Mouse (Mus musculus) MN1 (cell line): ENCODE data around the gene Smarcc2.
A peak's percentile ranks its signal among the peaks of the same experiment; 100 is the strongest.
"Not testable (repeated sequence)": the region's sequence is repeated elsewhere in the genome, so short reads cannot be mapped to it uniquely, and the experiment has no call there.

Experiments
- DNase-seq: peaks from one replicate; pipeline ENCODE4 v3.0.0-alpha.2; 2016; ENCODE audit warnings: low spot score

Smarcc2 gene

DNA sequence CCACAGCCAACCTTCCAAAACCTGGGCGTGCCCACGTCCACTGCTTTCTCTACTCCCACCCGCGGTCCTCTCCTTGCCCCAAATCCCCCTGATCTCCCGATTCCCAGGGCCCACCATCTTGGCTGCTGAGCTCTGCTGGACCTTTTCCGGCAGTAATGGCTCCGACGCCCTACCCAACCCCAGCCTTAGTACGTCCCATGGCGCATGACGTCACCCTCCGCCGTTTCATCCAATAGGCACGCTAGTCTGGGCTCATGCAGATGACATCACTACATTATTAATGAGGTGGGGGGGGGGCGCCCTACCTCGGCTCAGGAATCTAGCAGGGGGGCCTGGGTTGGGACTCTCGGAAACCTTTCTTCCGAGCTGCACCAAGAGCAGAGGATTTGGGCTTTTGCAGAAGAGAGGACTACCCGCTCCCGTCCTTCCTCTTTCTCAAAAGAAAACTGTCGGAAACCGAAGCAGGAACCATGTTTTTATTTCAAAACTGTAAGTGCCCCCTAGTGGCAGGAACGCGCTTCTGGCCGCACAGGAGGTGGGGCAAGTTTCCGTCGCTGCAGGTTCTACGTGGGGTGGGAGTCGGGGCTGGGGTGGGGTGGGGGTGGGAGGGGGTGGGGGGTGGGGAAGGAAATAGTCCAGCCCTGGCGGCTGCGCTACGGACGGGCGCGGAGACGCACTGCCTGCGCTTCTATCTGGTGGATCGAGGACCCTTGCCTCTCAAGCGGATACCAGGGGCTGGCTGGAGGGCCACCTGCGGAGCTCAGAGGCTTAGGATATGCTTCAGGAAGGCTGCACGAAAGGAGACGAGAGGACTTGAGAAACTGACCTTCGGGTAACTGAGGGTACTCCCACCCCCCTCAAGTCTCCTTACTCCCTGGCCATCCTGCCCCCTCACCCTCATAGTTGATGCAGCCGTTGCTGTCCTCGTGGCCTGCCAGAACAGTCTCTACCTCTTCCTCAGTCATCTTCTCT lies 34.9 kb downstream of the Smarcc2 start, which contains the start of gene Myl6:
Gene Myl6, minus strand, starts transcription at position 451 of the 972 bp plus-strand sequence.
- DNase-seq = peak; percentile 100

DNA sequence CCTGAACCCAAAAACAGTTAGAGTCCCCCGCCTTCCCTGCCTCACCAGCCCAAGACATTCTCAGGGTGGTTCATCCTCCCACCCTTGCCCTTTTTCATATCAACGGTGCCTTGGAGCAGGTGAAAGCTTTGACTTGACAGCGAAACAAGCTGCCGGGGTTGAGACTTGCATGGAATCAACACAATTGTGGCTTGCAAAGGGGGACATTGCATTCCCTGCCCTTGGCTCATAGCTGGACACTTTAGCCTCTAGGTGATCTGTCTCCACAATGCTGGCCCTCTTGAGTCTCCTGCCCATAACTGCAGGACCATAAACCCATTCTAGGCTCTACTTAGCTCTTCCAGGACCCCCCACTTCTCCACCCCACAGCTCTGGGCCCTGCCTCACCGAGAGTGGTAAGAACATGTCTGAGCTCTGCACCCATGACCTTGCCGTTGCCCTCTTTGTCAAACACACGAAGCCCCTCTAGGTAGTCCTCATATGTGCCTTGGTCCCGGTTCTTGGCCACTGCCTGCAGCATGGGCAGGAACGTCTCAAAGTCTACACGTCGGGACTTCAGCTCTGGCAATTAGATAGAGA lies 35.7 kb downstream of the Smarcc2 start:
- DNase-seq = peak; percentile 71

DNA sequence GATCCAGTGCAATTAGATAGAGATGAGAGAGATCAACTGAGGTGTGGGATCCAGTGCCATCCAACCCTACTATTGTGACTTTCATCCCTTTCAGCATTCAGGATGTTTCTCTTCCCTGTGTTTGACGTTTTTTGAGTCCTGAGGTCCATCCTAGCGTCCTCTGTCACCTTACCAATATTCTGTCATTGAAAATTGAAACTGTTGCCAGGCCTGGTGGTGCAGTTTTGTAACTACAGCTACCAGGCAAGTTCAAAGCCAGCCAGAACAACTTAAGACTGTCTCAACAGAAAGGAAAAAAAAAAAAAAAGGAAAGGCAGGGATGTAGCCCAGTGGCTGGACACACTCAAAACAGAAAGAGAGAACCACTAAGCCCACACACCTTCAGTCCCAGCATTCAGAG lies 36.2 kb downstream of the Smarcc2 start:
- no peak for DNase-seq

DNA sequence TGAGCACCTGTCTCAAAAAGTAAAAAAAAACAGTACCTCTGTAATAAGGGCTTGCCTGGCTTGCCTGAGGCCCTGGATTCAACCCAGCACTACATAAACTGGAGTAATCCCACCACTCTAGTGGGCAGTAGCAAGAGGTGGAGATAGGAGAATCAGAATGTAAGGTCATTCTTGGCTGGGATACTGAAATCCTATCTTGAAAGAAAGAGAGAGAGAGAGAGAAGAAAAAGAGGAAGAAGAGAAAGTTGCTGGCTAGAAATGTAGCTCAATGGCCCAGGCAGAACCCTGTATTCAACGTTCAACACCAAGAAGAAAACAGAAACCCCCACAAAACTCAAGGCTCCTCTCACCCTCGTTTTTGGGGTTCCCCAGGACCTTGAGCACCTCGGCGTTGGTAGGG lies 36.9 kb downstream of the Smarcc2 start:
- no peak for DNase-seq

DNA sequence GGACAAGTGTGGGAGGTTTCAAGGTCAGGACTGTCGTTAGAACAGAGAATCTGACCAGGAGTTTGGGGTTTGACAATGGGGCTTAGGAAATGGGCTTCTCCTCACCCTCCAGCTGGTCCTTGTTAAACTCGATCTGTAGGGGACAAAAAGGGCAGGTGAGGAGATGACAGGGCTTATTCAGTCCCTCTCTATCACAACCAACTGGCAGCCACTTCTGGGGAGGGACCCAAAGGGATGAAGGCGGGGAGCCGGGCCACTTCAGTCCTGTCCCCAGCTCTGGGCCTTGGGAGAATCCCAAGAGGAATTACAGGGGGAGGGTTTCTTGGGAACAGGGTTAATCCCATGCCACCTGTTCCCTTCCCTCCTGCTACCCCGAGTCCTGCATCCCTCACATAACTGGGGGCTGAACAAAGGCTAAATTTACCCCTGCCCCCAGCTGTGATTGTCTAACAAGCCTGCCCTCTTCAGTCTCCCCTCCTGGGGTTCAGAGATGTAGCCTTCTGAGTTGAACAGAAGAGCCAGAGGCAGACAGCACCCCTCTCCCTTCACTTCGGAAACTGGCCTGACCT lies 37.5 kb downstream of the Smarcc2 start:
- DNase-seq = no peak

DNA sequence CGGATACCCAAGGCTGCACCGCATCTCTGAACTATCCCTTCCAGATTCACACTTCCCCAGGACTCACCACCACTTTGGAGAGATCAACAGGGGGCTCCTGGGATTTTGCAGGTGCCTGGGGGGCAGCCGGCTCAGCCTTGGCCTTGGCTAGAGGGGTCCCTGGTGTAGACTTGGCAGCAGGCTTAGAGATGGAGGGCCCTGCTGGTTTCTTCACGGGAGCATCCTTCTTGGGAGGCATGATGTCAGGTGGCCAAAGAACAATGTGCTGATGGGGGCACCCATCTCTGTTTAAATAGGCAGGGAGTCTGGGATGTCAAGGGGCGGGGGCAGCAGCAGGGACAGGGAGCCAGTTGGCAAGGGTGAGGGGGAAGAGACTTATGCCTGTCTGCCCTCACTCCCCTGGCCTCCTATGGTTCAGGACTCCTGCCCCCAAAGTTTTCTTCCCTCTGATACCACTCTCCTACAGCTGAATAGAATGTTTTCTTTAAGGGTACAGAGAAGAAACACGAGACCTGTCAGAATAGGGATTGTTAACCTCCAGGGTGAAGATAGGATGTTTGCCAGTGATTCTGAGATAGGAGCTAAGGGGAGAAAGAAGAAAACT lies 38.2 kb downstream of the Smarcc2 start:
- DNase-seq = no peak

DNA sequence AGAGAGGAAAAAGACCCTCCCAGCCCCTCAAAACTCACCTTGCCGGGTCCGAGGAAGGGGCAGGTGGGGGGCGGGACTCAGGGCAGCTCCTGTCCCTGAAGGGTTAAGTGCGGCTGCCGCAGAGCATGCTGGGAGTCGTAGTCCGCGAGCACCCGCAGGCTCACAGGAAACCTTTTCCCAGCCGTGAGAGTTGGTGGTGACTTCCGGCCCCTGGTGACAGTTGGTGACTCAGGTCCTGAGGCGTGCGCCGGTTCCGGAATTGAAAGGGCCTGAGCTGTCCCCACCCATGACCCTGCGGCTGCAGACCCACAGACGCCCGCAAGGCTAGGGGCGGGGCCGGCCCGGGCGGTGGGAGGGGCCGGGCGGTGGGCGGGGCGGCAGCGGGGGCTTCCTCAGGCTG lies 39.5 kb downstream of the Smarcc2 start, which contains the start of gene Myl6b:
Gene Myl6b, minus strand, starts transcription at position 96 of the 400 bp plus-strand sequence.
- DNase-seq = peak; percentile 100

DNA sequence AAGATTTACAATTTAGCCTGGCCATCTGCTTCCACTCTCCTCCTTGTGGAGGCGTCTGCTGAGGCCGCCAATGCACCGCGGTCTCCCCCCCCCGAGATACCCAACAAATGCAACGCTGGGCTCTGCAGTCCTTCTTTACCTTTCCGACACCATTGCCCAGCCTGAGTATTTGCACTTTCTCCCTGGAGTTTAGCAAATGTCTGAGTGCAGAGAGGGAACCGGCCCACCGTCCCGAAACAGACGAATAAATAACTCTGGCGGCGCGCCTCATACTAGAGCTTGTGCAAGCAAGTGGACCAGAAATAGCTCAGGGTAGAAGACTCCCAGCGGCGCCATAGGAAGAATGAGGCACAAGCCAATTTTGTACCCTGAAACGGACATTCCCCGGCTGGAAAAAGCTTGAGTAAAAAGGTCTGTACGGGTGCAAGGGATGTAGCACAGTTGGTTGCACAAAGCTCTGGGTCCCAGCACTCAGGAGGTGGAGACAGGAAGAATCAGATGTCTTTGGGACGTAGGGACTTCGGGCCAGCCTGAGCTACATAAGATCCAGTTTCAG lies 40.1 kb downstream of the Smarcc2 start:
- peak; percentile 76 for DNase-seq

DNA sequence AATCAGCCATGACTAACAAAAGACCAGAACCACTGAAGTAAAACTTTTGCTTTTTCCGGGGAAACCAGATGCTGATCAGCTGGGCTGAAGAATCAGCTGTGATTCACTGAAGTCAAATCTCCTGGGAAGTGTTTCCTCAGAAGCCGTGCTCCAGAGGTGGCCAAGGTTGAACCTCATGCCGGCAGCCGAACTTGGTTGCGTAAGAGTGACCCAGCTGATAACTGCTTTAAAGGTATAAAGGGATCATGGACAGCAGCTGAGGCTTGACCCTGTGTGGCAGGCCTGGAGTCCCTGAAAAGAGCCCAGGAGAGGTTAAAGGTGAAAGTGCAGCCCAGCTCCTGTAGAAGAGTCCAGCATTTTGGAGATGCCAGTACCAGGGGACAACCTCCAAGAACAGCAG lies 43.3 kb downstream of the Smarcc2 start:
- DNase-seq = peak; percentile 69

DNA sequence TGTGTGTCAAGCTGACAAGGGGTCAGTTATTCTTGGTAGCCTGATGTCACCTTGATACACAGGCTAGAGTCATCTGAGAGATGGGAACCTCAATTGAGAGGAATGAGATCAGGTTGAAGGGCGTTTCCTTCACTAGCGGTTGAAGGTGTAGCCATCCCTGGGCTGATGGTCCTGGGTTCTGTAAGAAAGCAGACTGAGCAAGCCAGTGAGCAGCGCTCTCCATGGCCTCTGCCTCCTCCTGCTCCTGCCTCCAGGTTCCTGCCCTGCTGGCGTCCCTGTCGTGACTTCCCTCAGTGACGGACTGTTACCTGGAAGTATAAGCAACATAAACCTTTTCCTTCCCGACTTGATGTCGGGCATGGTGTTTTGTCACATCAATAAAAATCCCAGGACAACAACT lies 44.5 kb downstream of the Smarcc2 start:
- no peak for DNase-seq

DNA sequence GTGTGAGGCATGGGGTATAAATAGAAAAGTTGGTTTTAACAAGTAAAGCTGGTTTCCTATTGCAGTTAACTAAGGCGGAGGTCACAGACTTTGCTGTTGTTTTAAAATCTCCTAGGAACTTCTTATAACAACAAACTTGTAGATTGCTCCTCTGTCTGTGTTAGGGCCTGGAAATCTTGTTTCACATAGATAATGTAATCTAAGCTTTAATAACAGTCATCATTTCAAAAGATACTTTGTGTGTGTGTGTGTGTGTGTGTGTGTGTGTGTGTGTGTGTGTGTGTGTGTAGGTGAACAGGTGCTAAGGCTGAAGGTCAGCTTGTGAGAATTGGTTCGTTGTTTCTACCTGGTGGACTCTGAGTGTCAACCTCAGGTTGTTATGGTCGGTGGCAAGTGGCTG lies 45.0 kb downstream of the Smarcc2 start:
- no peak for DNase-seq

DNA sequence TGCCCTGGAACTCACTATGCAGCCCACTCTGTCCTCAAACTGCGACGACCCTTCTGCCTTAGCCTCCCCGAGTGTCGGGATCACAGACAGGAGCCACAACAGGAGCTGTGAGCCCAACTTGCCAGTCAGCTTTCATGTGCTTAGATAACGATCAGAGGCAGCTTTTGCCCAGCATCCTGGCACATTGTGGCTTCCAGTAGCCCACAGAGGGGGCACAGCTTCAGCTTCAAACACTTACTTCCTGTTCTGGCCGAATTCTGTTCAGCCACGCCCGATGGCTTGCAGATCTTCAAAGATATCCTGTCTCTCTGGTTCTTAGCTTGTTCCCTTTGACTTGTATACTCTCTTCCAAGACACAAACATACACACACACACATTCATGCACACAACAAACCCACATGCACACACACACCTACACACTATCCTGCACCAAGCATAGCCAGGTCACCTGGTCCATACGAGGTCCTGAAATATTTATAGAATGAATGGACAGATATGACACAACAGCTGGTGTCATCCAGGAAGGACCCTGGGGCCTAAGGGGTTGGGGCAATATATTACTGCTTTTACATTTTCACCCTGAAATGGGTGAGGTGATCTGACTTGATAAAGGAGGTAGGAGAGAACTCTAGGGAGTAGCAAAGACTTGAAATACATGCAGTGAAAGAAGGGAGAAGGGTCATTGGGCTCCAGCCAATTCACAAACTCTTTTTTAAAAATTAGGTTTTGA lies 45.8 kb downstream of the Smarcc2 start:
- peak; percentile 82 for DNase-seq

DNA sequence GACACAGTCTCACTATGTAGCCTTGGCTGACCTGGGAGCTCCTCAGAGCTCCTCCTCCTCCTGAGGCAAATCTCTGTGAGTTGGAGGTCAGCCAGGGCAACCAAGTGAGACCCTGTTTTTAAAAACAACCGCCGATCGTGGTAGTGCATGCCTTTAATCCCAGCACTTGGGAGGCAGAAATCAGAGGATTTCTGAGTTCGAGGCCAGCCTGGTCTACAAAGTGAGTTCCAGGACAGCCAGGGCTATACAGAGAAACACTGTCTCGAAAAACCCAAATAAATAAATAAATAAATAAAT lies 46.3 kb downstream of the Smarcc2 start:
- not testable (repeated sequence) for DNase-seq

DNA sequence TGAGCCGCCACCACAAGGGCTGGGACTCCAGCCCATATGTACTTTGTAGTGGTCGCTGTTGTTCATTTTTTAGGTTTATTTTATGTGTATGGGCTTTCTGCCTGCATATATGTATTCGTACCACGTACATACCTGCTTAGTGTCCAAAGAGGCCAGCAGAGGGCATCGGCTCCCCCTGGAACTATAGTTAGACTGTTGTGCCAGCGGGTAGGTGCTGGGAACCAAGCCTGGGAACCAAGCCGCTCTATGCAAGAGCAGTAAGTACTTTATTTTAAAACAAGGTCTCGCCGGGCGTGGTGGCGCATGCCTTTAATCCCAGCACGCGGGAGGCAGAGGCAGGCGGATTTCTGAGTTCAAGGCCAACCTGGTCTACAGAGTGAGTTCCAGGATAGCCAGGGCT lies 46.9 kb downstream of the Smarcc2 start:
- DNase-seq = no peak

DNA sequence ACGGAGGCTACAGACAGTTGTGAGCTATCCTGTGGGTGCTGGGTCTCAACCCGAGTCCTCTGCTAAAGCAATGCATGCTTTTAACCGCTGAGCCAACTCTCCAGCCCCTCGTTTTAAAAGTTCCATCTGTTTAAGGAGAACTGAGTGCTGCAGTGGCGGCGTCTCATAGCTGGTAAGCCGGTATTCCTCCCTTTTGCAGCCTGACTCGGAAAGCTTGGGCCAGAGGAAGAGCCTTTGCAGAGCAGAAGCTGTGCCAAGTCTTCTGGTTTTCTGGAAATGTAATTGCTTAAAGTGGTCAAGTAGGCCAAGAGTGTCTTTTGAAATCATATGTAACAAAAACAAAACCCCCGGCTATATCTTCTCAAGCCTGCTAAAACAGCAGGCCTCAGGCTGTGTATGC lies 49.2 kb downstream of the Smarcc2 start:
- peak; percentile 67 for DNase-seq

DNA sequence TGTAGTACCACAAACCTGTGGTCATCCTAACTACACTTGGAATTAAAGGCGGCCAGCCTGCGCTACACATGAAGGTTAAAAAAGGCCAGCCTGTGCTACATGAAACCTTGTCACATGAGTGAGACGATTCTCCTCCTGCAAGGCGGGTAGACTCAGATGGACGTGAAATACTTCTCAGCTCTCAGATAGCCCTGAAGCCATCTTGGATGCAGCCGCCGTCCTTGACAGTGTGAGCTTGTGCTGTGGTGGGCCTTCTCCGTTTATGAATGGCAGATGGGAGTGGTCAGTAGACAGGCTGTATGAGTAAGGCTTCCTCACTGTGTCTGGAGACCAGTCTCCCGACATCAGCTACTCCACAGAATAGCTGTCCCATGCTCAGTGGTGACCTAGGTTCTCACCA lies 50.2 kb downstream of the Smarcc2 start:
- no peak for DNase-seq

DNA sequence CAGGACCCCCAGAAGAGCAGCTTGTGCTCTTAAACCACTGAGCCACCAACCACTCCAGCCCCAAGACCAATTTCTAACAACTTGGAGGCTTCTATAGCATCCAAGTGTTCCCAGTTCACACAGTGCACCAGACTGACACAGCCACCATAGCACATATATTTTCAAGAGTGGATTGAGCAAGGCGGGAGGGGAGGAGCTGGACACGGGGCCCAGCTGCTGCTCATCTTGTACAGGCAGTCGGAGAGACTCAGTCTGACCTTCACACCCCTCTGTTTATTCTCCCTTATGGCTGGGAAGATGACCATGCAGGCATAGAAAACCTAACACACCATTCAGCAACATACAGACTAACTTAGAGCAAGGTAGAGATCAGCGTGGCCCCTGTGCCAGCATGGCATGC lies 50.8 kb downstream of the Smarcc2 start:
- DNase-seq = no peak

DNA sequence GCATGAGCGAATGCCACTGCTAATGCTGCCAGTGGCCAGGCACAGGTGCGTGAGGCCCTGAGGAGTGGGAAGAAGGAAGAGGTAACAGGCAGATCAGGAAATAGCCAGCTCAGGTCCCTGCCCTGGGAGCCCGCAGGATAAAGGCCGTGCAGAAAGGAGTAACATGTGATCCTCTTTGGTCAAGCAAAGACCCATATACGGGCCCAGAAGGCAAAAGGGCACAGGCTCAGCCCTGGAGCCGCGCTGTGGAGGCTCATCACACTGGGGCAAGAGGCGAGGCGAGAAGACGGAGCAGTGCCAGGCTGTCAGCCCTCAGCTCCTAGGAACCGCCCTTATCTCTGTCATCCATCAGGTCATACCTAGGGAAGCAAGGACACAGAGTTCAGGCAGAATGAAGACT lies 51.3 kb downstream of the Smarcc2 start:
- DNase-seq = no peak

DNA sequence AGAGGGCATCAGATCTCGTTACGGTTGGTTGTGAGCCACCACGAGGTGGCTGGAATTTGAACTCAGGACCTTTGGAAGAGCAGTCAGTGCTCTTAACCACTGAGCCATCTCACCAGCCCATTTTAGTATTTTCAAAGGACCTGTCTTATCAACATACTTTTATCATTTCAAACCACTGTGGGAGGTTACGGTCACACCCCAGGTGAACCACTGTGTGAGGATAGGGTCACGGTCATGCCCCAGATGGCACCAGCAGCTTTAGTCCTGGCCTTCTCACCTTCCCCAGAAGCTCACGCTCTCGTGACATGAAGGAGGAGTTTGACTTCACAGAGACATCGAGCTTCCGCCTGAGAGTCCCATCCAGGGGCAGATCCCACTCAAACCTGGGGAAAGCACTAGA lies 52.1 kb downstream of the Smarcc2 start:
- no peak for DNase-seq

DNA sequence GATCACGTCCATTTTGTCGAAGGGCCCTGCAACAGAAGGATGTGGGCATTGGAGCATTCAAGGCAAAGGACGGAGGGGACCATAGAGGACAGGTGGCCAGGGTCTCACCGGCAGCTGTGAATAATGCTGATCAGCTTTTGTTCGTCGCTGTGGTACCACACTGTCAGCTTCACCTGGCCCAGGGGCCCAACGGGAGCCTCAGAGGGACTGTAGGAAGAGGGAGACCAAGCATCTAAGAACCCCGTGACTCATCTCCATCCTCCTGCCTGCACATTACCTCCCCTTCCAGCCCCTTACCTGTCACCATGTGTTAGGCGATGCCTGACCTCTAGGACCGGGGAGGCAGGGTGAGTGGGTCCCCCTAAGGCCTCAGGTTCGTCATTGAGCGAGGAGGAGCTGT lies 52.7 kb downstream of the Smarcc2 start:
- DNase-seq = no peak

DNA sequence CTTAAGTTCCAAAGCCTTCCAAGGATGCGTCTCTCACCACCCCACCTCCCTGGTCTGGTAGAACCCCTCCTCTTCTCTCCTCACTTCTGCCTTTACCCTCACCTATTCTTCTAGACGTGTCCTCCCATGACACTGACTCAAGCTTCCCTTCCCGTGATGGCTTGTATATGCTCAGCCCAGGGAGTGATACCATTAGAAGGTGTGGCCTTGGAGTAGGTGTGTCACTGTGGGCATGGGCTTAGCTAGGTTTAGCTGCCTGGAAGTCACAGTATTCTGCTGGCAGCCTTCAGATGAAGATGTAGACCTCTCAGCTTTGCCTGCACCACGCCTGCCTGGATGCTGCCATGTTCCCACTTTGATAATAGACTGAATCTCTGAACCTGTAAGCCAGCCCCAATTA lies 56.0 kb downstream of the Smarcc2 start:
- DNase-seq = no peak

DNA sequence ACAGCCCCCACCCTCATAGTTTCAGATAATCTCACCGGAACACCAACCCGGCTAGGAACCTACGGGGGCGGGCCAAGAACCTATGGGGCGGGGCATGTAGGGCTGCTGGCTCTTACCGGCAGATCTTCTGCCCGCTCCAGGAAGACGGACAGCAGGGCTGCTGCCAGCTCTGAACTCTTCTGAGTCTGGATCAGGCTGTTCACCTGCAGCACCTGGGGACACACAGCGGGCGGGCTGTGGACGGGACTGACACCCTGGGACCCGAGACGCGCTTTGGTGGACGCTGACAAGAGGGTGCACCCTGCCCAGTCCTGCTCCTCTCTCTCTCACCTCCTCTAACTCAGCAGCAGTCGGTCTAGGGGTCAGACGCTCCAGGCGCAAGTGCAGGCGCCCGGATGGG lies 57.0 kb downstream of the Smarcc2 start:
- no peak for DNase-seq
